In genomic region chr1:91056416-91056815, GRCm38 (mm10) we compare ENCODE assay signal across 12 mouse cellular contexts. TPM values are rescaled to one million over a fixed set of nuclear protein-coding genes. Genes with fewer than 3 reads are reported as not detected.
DNase-seq lines count a peak whose midpoint lies in the region; ATAC-seq lines count a peak whose summit lies in the region.
"Had no signal": no experiment of that assay in that cellular context is flagged by ENCODE, and none has a peak within 500 bp of the region (broad histone marks: within the 10 kb centered on the region; RNA-seq: fewer than 3 reads in every experiment).

No protein-coding gene starts in this region.

- H3K4me3 ChIP-seq in heart, embryonic 12.5 days = peak overlapping the region; percentile 57; the same call in 1 of the 2 replicates

- H3K27me3 ChIP-seq in heart, embryonic 12.5 days (replicated peaks) = no peaks in the 10 kb centered on the region

- no peak for ATAC-seq in heart, embryonic 12.5 days (ENCODE audit: insufficient number of reproducible peaks, low FRiP score)
- ATAC-seq in inflammation-experienced regulatory T-cells, adult 6 months = peak; percentile 19
- ATAC-seq: forebrain, postnatal 0 days; midbrain, embryonic 16.5 days had no signal

- H3K4me2 ChIP-seq in heart, embryonic 12.5 days = peak overlapping the region; percentile 80

- H3K9ac ChIP-seq in heart, embryonic 12.5 days = peak overlapping the region; percentile 58
- H3K9ac ChIP-seq: forebrain, postnatal 0 days had no signal

- H3K36me3 ChIP-seq in heart, embryonic 12.5 days = no peaks in the 10 kb centered on the region
- H3K36me3 ChIP-seq: G1E had no signal

- peak overlapping the region; percentile 90 for H3K27ac ChIP-seq in heart, embryonic 12.5 days (ENCODE audit: poor library complexity, severe bottlenecking)

- intact Hi-C loops in heart, postnatal 25 days (cut with DNase I) = no loop called here

- 64% methylated on average over 8 of the region's 8 CpGs for WGBS in heart, embryonic 12.5 days

- no peaks in the 10 kb centered on the region for H3K9me3 ChIP-seq in heart, embryonic 12.5 days (replicated peaks)

- H3K4me1 ChIP-seq in heart, embryonic 12.5 days (replicated peaks) = peaks cover 86% of the 10 kb centered on the region

- no peak for DNase-seq in heart, postnatal 25 days (ENCODE audit: low spot score)
- DNase-seq in CD4-positive, CD25-positive, alpha-beta regulatory T cell, adult 2 months (ENCODE audit: low read depth, low spot score) = peak; percentile 57
- DNase-seq in monocyte, adult 2 months (ENCODE audit: low read depth in 1 of 2, low spot score in 2 of 2) = peak; percentile 74 to 79
- DNase-seq in testis, postnatal 14 days (ENCODE audit: low spot score) = no peak
- no peak for DNase-seq in urinary bladder, postnatal 14 days (ENCODE audit: low spot score)
- DNase-seq in retina, embryonic 14.5 days (ENCODE audit: low spot score) = no peak
- DNase-seq: cerebellum, adult 11 months; forebrain, postnatal 0 days had no signal

RNA-seq across cellular contexts. Expression of gene Lrrfip1, which starts 57.9 kb away (rescaled TPM):
- 151 and 161 TPM in 2 replicates for polyA plus RNA-seq in heart, embryonic 12.5 days (2016; fragmentation: Nextera tagmentation; extraction: Ambion mirVana)
- total RNA-seq in heart, postnatal 25 days (2021) = 10 to 100 TPM; 81.3 to 98.0 TPM
- polyA plus RNA-seq in inflammation-experienced regulatory T-cells, adult 6 months (2017; shearing (Covaris generic)) = 100 to 1,000 TPM; 200 to 230 (median 201) TPM
- polyA plus RNA-seq: G1E had no signal

Comparison
In these comparisons a context has a peak if more than half of its experiments do, and no peak if none do; other contexts are left out.
1. DNase-seq: peak in CD4-positive, CD25-positive, alpha-beta regulatory T cell, adult 2 months (single experiment) and monocyte, adult 2 months (2 of 2); none in heart, postnatal 25 days (single experiment), testis, postnatal 14 days (single experiment), urinary bladder, postnatal 14 days (single experiment) and retina, embryonic 14.5 days (single experiment).